ENCODE assay signal across 20 mouse cellular contexts in genomic region chr3:68243239-68243638, GRCm38 (mm10).
DNase-seq lines count a peak whose midpoint lies in the region; ATAC-seq and TF ChIP-seq lines count a peak whose summit lies in the region.
"Had no signal": no experiment of that assay in that cellular context is flagged by ENCODE, and none has a peak within 500 bp of the region (broad histone marks: within the 10 kb centered on the region; RNA-seq: fewer than 3 reads in every experiment).

No protein-coding gene starts in this region.

- ATAC-seq in embryonic facial prominence, embryonic 15.5 days (ENCODE audit: insufficient number of reproducible peaks, low FRiP score, low TSS enrichment, low read depth) = peak; percentile 34; the same call in 1 of the 2 replicates
- ATAC-seq in limb, embryonic 12.5 days (ENCODE audit: insufficient number of reproducible peaks, insufficient read depth, low FRiP score, low TSS enrichment, low read depth) = peak; percentile 37; the same call in 1 of the 2 replicates
- ATAC-seq in midbrain, postnatal 0 days (ENCODE audit: low FRiP score) = no peak
- ATAC-seq: CD4-positive, CD25-positive, alpha-beta regulatory T cell, adult 4 months; forebrain, embryonic 14.5 days had no signal

- no peaks in the 10 kb centered on the region for H3K9me3 ChIP-seq in embryonic facial prominence, embryonic 15.5 days (replicated peaks)
- no peaks in the 10 kb centered on the region for H3K9me3 ChIP-seq in limb, embryonic 12.5 days
- H3K9me3 ChIP-seq in midbrain, postnatal 0 days (ENCODE audit: low read length) = no peaks in the 10 kb centered on the region
- H3K9me3 ChIP-seq: embryonic facial prominence, embryonic 12.5 days; forebrain, embryonic 10.5 days; heart, embryonic 12.5 days; hindbrain, embryonic 10.5 days; hindbrain, embryonic 15.5 days had no signal

- no peak overlapping the region for H3K4me2 ChIP-seq in embryonic facial prominence, embryonic 15.5 days (replicated peaks)
- no peak overlapping the region for H3K4me2 ChIP-seq in limb, embryonic 12.5 days
- H3K4me2 ChIP-seq in midbrain, postnatal 0 days (ENCODE audit: low read depth, low read length, poor library complexity, severe bottlenecking) = no peak overlapping the region
- H3K4me2 ChIP-seq: embryonic facial prominence, embryonic 12.5 days; heart, embryonic 12.5 days; hindbrain, embryonic 15.5 days had no signal

- no peak overlapping the region for H3K27ac ChIP-seq in embryonic facial prominence, embryonic 15.5 days (replicated peaks)
- no peak overlapping the region for H3K27ac ChIP-seq in limb, embryonic 12.5 days
- H3K27ac ChIP-seq in midbrain, postnatal 0 days (ENCODE audit: low read depth, low read length) = no peak overlapping the region
- H3K27ac ChIP-seq: embryonic facial prominence, embryonic 12.5 days; forebrain, embryonic 10.5 days; gastrocnemius, adult 2 months; hindbrain, embryonic 10.5 days; hindbrain, embryonic 15.5 days had no signal

- H3K9ac ChIP-seq in embryonic facial prominence, embryonic 15.5 days = no peak overlapping the region
- H3K9ac ChIP-seq in limb, embryonic 12.5 days (replicated peaks) = no peak overlapping the region
- no peak overlapping the region for H3K9ac ChIP-seq in midbrain, postnatal 0 days (replicated peaks; ENCODE audit: low read length, poor library complexity, severe bottlenecking)
- H3K9ac ChIP-seq: embryonic facial prominence, embryonic 12.5 days; heart, embryonic 12.5 days; hindbrain, embryonic 15.5 days had no signal

- no peak for TF ChIP-seq CTCF in midbrain, postnatal 0 days (IDR thresholded peaks at IDR 0.05)

- no peaks in the 10 kb centered on the region for H3K27me3 ChIP-seq in embryonic facial prominence, embryonic 15.5 days
- no peaks in the 10 kb centered on the region for H3K27me3 ChIP-seq in limb, embryonic 12.5 days
- no peaks in the 10 kb centered on the region for H3K27me3 ChIP-seq in midbrain, postnatal 0 days (ENCODE audit: insufficient read depth, low read length)
- H3K27me3 ChIP-seq: embryonic facial prominence, embryonic 12.5 days; heart, embryonic 12.5 days; hindbrain, embryonic 15.5 days had no signal

- WGBS in embryonic facial prominence, embryonic 15.5 days = 43% methylated on average over 3 of the region's 3 CpGs
- WGBS in limb, embryonic 12.5 days = 48% methylated on average over 3 of the region's 3 CpGs
- 72% methylated on average over 3 of the region's 3 CpGs for WGBS in midbrain, postnatal 0 days

- peak; percentile 7 for DNase-seq in ES-CJ7 (ENCODE audit: low read depth, low spot score)
- no peak for DNase-seq in midbrain, postnatal 0 days (ENCODE audit: low spot score)
- DNase-seq in urinary bladder, adult 18-20 months (ENCODE audit: low spot score in 2 of 2) = no peak
- DNase-seq in cerebellum, adult 8-10 months = no peak
- DNase-seq: adrenal gland, adult 2 months; adrenal gland, postnatal 36 days; cerebellum, adult 2 months; cerebellum, postnatal 14 days; gastrocnemius, adult 2 months; gastrocnemius, postnatal 25 days had no signal

- no peaks in the 10 kb centered on the region for H3K4me1 ChIP-seq in embryonic facial prominence, embryonic 15.5 days
- peaks cover 5% of the 10 kb centered on the region; the same call in 1 of the 2 replicates for H3K4me1 ChIP-seq in limb, embryonic 12.5 days (replicated peaks)
- H3K4me1 ChIP-seq in midbrain, postnatal 0 days (ENCODE audit: insufficient read depth, low read length) = no peaks in the 10 kb centered on the region
- H3K4me1 ChIP-seq: embryonic facial prominence, embryonic 12.5 days; hindbrain, embryonic 10.5 days; hindbrain, embryonic 15.5 days had no signal

- no peak overlapping the region for H3K4me3 ChIP-seq in embryonic facial prominence, embryonic 15.5 days (replicated peaks)
- no peak overlapping the region for H3K4me3 ChIP-seq in limb, embryonic 12.5 days (replicated peaks)
- no peak overlapping the region for H3K4me3 ChIP-seq in midbrain, postnatal 0 days (ENCODE audit: low read depth, low read length)
- H3K4me3 ChIP-seq: embryonic facial prominence, embryonic 12.5 days; erythroblast, embryonic 14.5 days; forebrain, embryonic 10.5 days; gastrocnemius, adult 2 months; heart, embryonic 12.5 days; hindbrain, embryonic 10.5 days; hindbrain, embryonic 15.5 days had no signal

- H3K36me3 ChIP-seq in embryonic facial prominence, embryonic 15.5 days = no peaks in the 10 kb centered on the region
- H3K36me3 ChIP-seq in limb, embryonic 12.5 days = no peaks in the 10 kb centered on the region
- H3K36me3 ChIP-seq in midbrain, postnatal 0 days (ENCODE audit: insufficient read depth, low read length) = no peaks in the 10 kb centered on the region
- H3K36me3 ChIP-seq: embryonic facial prominence, embryonic 12.5 days; forebrain, embryonic 10.5 days; heart, embryonic 12.5 days; hindbrain, embryonic 10.5 days; hindbrain, embryonic 15.5 days had no signal
